Comparison of ENCODE assay signal across 17 mouse cellular contexts in genomic region chr2:174114148-174114864, GRCm38 (mm10). TPM values are rescaled to one million over a fixed set of nuclear protein-coding genes. Genes with fewer than 3 reads are reported as not detected.
A peak's percentile ranks its signal among the peaks of the same experiment; 100 is the strongest.
DNase-seq lines count a peak whose midpoint lies in the region; ATAC-seq and TF ChIP-seq lines count a peak whose summit lies in the region.
"Had no signal": no experiment of that assay in that cellular context is flagged by ENCODE, and none has a peak within 500 bp of the region (broad histone marks: within the 10 kb centered on the region; RNA-seq: fewer than 3 reads in every experiment).

No protein-coding gene starts in this region.

- H3K4me3 ChIP-seq in heart, embryonic 12.5 days = no peak overlapping the region
- no peak overlapping the region for H3K4me3 ChIP-seq in heart, postnatal 0 days (ENCODE audit: low read depth, low read length)
- H3K4me3 ChIP-seq: embryonic facial prominence, embryonic 13.5 days; forebrain, embryonic 12.5 days; hindbrain, embryonic 10.5 days; midbrain, embryonic 10.5 days had no signal

- ATAC-seq in heart, embryonic 12.5 days (ENCODE audit: insufficient number of reproducible peaks, low FRiP score) = no peak
- no peak for ATAC-seq in heart, postnatal 0 days (ENCODE audit: insufficient read depth, low read depth)
- ATAC-seq in CD4-positive, CD25-positive, alpha-beta regulatory T cell, adult 4 months = no peak
- ATAC-seq: intestine, embryonic 16.5 days had no signal

- TF ChIP-seq EP300 in heart, postnatal 0 days (IDR thresholded peaks at IDR 0.05; ENCODE audit: low read depth) = no peak

- H3K9ac ChIP-seq in heart, embryonic 12.5 days = no peak overlapping the region
- no peak overlapping the region for H3K9ac ChIP-seq in heart, postnatal 0 days (replicated peaks; ENCODE audit: low read depth, low read length)
- H3K9ac ChIP-seq: embryonic facial prominence, embryonic 13.5 days; forebrain, embryonic 12.5 days had no signal

- no peak overlapping the region for H3K27ac ChIP-seq in heart, embryonic 12.5 days (ENCODE audit: poor library complexity, severe bottlenecking)
- peak overlapping the region; percentile 27; the same call in 1 of the 2 replicates for H3K27ac ChIP-seq in heart, postnatal 0 days (ENCODE audit: low read depth)
- H3K27ac ChIP-seq: embryonic facial prominence, embryonic 13.5 days; forebrain, embryonic 12.5 days; hindbrain, embryonic 10.5 days; midbrain, embryonic 10.5 days; stomach, postnatal 0 days had no signal

- peaks cover 64% of the 10 kb centered on the region for H3K36me3 ChIP-seq in heart, embryonic 12.5 days
- peaks cover 34% of the 10 kb centered on the region for H3K36me3 ChIP-seq in heart, postnatal 0 days (replicated peaks; ENCODE audit: control insufficient read depth, insufficient read depth, low read length)

- no peak for TF ChIP-seq CTCF in heart, postnatal 0 days (IDR thresholded peaks at IDR 0.05; ENCODE audit: low read depth)

- no peak overlapping the region for H3K4me2 ChIP-seq in heart, embryonic 12.5 days
- no peak overlapping the region for H3K4me2 ChIP-seq in heart, postnatal 0 days (ENCODE audit: low read depth, low read length)
- H3K4me2 ChIP-seq: embryonic facial prominence, embryonic 13.5 days; forebrain, embryonic 12.5 days had no signal

- WGBS in heart, embryonic 12.5 days = 85% methylated on average over 12 of the region's 12 CpGs
- WGBS in heart, postnatal 0 days = 74% methylated on average over 12 of the region's 12 CpGs

- H3K27me3 ChIP-seq in heart, embryonic 12.5 days (replicated peaks) = no peaks in the 10 kb centered on the region
- no peaks in the 10 kb centered on the region for H3K27me3 ChIP-seq in heart, postnatal 0 days (ENCODE audit: control insufficient read depth, insufficient read depth, low read length)
- H3K27me3 ChIP-seq: embryonic facial prominence, embryonic 13.5 days; forebrain, embryonic 12.5 days had no signal

- H3K4me1 ChIP-seq in heart, embryonic 12.5 days (replicated peaks) = peaks cover 35% of the 10 kb centered on the region
- 0 out of 2 replicates have a peak, but pooled peaks cover 2% of the 10 kb centered on the region for H3K4me1 ChIP-seq in heart, postnatal 0 days (ENCODE audit: control insufficient read depth, insufficient read depth)

- H3K9me3 ChIP-seq in heart, embryonic 12.5 days (replicated peaks) = no peaks in the 10 kb centered on the region
- no peaks in the 10 kb centered on the region for H3K9me3 ChIP-seq in heart, postnatal 0 days (replicated peaks; ENCODE audit: control insufficient read depth, low read length)
- H3K9me3 ChIP-seq: embryonic facial prominence, embryonic 13.5 days; forebrain, embryonic 12.5 days; hindbrain, embryonic 10.5 days; midbrain, embryonic 10.5 days had no signal

- DNase-seq in adrenal gland, adult 2 months = peak; percentile 42
- no peak for DNase-seq in adrenal gland, adult 8-10 months
- DNase-seq in heart, adult 8-10 months (ENCODE audit: low spot score) = peak; percentile 32
- DNase-seq in gastrocnemius, adult 18-20 months (ENCODE audit: low spot score) = peak; percentile 59
- no peak for DNase-seq in heart, postnatal 0 days (ENCODE audit: low spot score)
- DNase-seq in testis, postnatal 14 days (ENCODE audit: low spot score) = no peak
- DNase-seq: lung, postnatal 36 days; right cerebral cortex, adult 18-20 months; thymus, postnatal 36 days had no signal

RNA-seq across cellular contexts. Expression of gene Npepl1, which starts 4.2 kb away (rescaled TPM):
- 10 to 100 TPM; 53.8 to 66.7 TPM for total RNA-seq in adrenal gland, adult 2 months (2021)
- polyA plus RNA-seq in adrenal gland, adult 2 months (2012; rRNA removed) = 156 and 183 TPM in 2 replicates
- 10 to 100 TPM; 57.3 to 68.1 (median 62.5) TPM for total RNA-seq in adrenal gland, adult 8-10 months (2022)
- total RNA-seq in heart, adult 8-10 months (2022) = 10 to 100 TPM; 75.9 to 81.5 (median 77.7) TPM
- polyA plus RNA-seq in heart, embryonic 12.5 days (2016; fragmentation: Nextera tagmentation; extraction: Ambion mirVana) = 45.5 and 46.1 TPM in 2 replicates
- total RNA-seq in gastrocnemius, adult 18-20 months (2021) = 10 to 100 TPM; 88.1 to 92.2 TPM
- total RNA-seq in heart, postnatal 0 days (2014; rRNA removed; ENCODE audit: low replicate concordance) = 53.8 and 66.0 TPM in 2 replicates
- 39.0 and 41.5 TPM in 2 replicates for polyA plus RNA-seq in heart, postnatal 0 days (2015; fragmentation: Nextera tagmentation; extraction: Ambion mirVana)
- polyA plus RNA-seq in CD4-positive, CD25-positive, alpha-beta regulatory T cell, adult 4 months (2017; shearing (Covaris generic)) = 10 to 100 TPM; 21.9 to 24.5 TPM

RNA-seq across cellular contexts. Expression of gene Stx16, which starts 38.2 kb away (rescaled TPM):
- total RNA-seq in adrenal gland, adult 2 months (2021) = 10 to 100 TPM; 45.2 to 51.0 TPM
- 30.7 and 31.3 TPM in 2 replicates for polyA plus RNA-seq in adrenal gland, adult 2 months (2012; rRNA removed)
- total RNA-seq in adrenal gland, adult 8-10 months (2022) = 10 to 100 TPM; 52.0 to 61.3 (median 55.4) TPM
- total RNA-seq in heart, adult 8-10 months (2022) = 10 to 100 TPM; 17.0 to 21.3 (median 18.8) TPM
- polyA plus RNA-seq in heart, embryonic 12.5 days (2016; fragmentation: Nextera tagmentation; extraction: Ambion mirVana) = 10.5 and 11.2 TPM in 2 replicates
- total RNA-seq in gastrocnemius, adult 18-20 months (2021) = 10 to 100 TPM; 18.1 to 19.0 TPM
- 13.7 and 19.8 TPM in 2 replicates for total RNA-seq in heart, postnatal 0 days (2014; rRNA removed; ENCODE audit: low replicate concordance)
- 5.9 and 6.9 TPM in 2 replicates for polyA plus RNA-seq in heart, postnatal 0 days (2015; fragmentation: Nextera tagmentation; extraction: Ambion mirVana)
- 10 to 100 TPM; 18.2 to 20.4 TPM for polyA plus RNA-seq in CD4-positive, CD25-positive, alpha-beta regulatory T cell, adult 4 months (2017; shearing (Covaris generic))

Comparison
In these comparisons a context has a peak if more than half of its experiments do, and no peak if none do; other contexts are left out.
1. DNase-seq: peak in adrenal gland, adult 2 months (single experiment), heart, adult 8-10 months (single experiment) and gastrocnemius, adult 18-20 months (single experiment); none in adrenal gland, adult 8-10 months (single experiment), heart, postnatal 0 days (single experiment) and testis, postnatal 14 days (single experiment).